Mouse (Mus musculus): Measurements from ENCODE around the gene Oaz2. TPM values are rescaled to one million over a fixed set of nuclear protein-coding genes. Genes with fewer than 3 reads are reported as not detected.
A peak's percentile ranks its signal among the peaks of the same experiment; 100 is the strongest.

Oaz2 gene
- polyA plus RNA-seq, 1 experiment from 2014 or later = 407 TPM

DNA sequence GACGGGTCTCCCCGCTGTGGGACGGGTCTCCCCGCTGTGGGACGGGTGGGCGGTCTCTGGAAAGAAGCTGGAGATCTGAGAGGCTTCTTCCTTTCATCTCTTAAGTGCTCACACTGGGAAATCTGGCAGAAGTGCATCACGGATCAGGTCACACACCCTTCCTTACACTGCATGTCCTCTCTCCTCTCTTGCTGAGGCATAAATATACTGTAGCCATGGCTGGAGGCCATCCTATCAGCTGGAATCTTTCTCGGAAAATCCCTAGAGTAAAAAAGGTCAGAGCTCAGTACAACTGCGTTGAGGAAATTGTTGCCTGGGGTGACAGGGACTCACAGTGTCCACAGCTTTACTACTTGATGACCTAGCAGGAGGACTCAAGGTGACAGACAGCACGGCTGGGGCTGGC, 53.4 kb downstream of the Oaz2 start:
- no peaks in the 10 kb centered on the region for H3K36me3 ChIP-seq (ENCODE audit: control insufficient read depth, insufficient read depth, low read length)
- no peak overlapping the region for H3K9ac ChIP-seq (ENCODE audit: low read depth, low read length)
- no peaks in the 10 kb centered on the region for H3K9me3 ChIP-seq (replicated peaks; ENCODE audit: control insufficient read depth, low read length, poor library complexity, severe bottlenecking)
- no peak overlapping the region for H3K4me3 ChIP-seq (ENCODE audit: low read depth, low read length)
- H3K4me1 ChIP-seq (ENCODE audit: control insufficient read depth, insufficient read depth, low read length) = peaks cover 45% of the 10 kb centered on the region
- no peaks in the 10 kb centered on the region for H3K27me3 ChIP-seq (ENCODE audit: control insufficient read depth, insufficient read depth, low read depth, low read length)
- no peak for ATAC-seq
- no peak overlapping the region for H3K27ac ChIP-seq (ENCODE audit: low read length)
- no peak overlapping the region for H3K4me2 ChIP-seq (ENCODE audit: low read length)
- 46% methylated on average over 10 of the region's 10 CpGs for WGBS

DNA sequence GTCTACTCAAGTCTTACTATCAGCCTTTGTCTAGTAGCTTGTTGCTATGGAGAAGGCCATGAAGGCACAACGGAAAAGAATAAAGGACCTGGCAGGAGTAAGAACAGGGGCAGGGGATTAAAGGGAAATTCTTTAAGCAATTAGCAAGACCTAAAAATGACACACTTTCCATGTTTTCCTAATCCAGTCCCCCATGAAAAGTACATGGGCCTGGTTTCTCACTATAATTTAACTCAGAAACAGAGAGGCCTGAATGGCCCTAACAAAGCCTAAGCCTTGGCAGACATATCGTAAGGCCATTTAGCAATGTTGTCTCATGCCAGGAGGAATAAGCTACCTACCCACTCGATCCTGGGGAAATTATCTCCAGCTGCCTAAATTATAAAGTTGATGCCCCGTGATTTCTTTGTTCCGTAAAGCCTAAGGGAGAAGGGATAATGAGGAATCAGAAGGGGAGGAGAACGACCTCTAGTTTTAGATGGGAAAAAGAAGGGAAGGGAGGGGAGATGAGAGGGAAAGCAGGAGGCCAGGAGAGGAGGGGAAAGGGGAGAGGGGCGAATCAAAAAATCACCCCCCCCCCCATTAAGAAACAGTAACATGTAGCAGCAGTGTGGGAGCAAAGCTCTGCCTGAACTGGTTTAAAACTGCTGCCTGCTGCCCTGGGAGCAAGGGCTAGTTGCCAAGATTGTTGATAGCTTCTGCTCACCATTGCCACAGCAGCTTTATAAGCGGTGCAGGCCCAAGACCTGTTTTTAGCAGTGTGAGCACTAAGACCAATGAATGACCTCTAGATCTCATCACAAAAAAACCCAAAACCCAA, 56.9 kb downstream of the Oaz2 start:
- peak; percentile 59 for ATAC-seq
- WGBS = 11% methylated on average over 8 of the region's 8 CpGs
- Histone ChIP-seq H3K4me1 (ENCODE audit: control insufficient read depth, insufficient read depth, low read length) (peaks cover 45% of the 10 kb centered on the region), H3K27ac (ENCODE audit: low read length) (peak overlapping the region; percentile 79), H3K9ac (ENCODE audit: low read depth, low read length) (peak overlapping the region; percentile 2; the same call in 1 of the 2 replicates), H3K4me3 (ENCODE audit: low read depth, low read length) (no peak overlapping the region), H3K9me3 (replicated peaks; ENCODE audit: control insufficient read depth, low read length, poor library complexity, severe bottlenecking) (no peaks in the 10 kb centered on the region), H3K27me3 (ENCODE audit: control insufficient read depth, insufficient read depth, low read depth, low read length) (no peaks in the 10 kb centered on the region), H3K36me3 (ENCODE audit: control insufficient read depth, insufficient read depth, low read length) (no peaks in the 10 kb centered on the region), H3K4me2 (ENCODE audit: low read length) (0 out of 2 replicates have a peak overlapping the region, but pooled peaks have one; percentile 17)

DNA sequence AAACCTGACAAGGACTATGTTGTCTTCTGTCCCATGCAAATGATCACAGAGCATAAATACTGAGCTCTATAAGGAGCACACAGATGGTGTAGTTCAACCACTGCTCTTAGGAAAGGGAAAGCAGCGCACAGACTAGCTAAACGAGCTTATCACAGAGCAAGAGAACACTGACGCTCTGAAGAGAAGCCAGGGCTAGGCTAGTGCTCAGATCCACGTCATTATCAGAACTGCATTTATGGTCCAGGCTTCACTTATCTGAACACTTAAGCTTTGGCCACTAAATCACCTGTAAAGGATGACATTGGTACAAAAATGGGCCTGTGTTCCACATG, 57.5 kb downstream of the Oaz2 start:
- Histone ChIP-seq H3K27ac (ENCODE audit: low read length) (peak overlapping the region; percentile 79), H3K36me3 (ENCODE audit: control insufficient read depth, insufficient read depth, low read length) (no peaks in the 10 kb centered on the region), H3K4me2 (ENCODE audit: low read length) (no peak overlapping the region), H3K4me3 (ENCODE audit: low read depth, low read length) (no peak overlapping the region), H3K9ac (ENCODE audit: low read depth, low read length) (no peak overlapping the region), H3K27me3 (ENCODE audit: control insufficient read depth, insufficient read depth, low read depth, low read length) (no peaks in the 10 kb centered on the region), H3K9me3 (replicated peaks; ENCODE audit: control insufficient read depth, low read length, poor library complexity, severe bottlenecking) (no peaks in the 10 kb centered on the region), H3K4me1 (ENCODE audit: control insufficient read depth, insufficient read depth, low read length) (peaks cover 45% of the 10 kb centered on the region)
- 0 out of 2 replicates have a peak, but pooled peaks have one; percentile 44 for ATAC-seq
- WGBS = 22% methylated on average over 4 of the region's 4 CpGs

DNA sequence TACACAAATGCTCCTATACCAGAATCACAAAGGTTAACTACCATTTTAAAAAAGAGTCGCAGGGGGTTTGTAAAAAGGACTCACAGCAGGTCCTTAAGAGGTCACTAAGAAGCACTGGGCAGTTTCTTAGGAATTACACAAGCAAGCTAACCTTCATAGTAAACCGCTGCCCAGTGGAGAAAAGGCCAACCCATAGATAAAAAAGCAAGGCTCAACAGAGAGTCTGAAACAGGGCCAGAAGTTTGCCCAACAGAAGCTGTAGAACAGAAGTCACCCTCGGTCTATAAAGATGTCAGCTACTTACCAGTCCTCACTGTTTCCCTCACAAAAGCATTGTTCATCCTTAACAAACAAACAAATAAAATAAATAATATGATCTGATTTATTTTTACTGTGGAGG, 58.6 kb downstream of the Oaz2 start:
- H3K27ac ChIP-seq (ENCODE audit: low read length) = no peak overlapping the region
- H3K4me2 ChIP-seq (ENCODE audit: low read length) = no peak overlapping the region
- no peaks in the 10 kb centered on the region for H3K36me3 ChIP-seq (ENCODE audit: control insufficient read depth, insufficient read depth, low read length)
- H3K4me1 ChIP-seq (ENCODE audit: control insufficient read depth, insufficient read depth, low read length) = peaks cover 41% of the 10 kb centered on the region
- WGBS = 78% methylated on average over 3 of the region's 3 CpGs
- no peaks in the 10 kb centered on the region for H3K27me3 ChIP-seq (ENCODE audit: control insufficient read depth, insufficient read depth, low read depth, low read length)
- no peak overlapping the region for H3K4me3 ChIP-seq (ENCODE audit: low read depth, low read length)
- no peaks in the 10 kb centered on the region for H3K9me3 ChIP-seq (replicated peaks; ENCODE audit: control insufficient read depth, low read length, poor library complexity, severe bottlenecking)
- no peak overlapping the region for H3K9ac ChIP-seq (ENCODE audit: low read depth, low read length)
- ATAC-seq = no peak

DNA sequence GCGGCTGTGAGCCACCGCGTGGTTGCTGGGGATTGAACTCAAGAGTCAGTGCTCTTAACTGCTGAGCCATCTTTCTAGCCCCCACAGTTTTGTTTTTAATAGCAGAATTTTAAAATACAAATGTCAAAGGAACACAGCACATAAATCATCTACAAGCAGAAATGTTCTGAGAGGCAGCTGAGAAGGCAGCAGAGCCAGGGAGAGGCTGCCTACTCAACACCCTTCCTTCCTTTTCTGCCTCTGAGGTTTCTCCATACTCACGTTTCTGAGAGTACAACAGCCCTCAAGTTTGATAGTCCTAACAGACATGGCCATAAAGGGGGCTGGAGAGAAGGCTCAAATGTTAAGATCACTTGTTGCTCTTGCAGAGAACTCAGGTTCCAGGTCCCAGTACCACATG, 59.7 kb downstream of the Oaz2 start:
- Histone ChIP-seq H3K4me2 (ENCODE audit: low read length) (no peak overlapping the region), H3K4me1 (ENCODE audit: control insufficient read depth, insufficient read depth, low read length) (peaks cover 32% of the 10 kb centered on the region), H3K9ac (ENCODE audit: low read depth, low read length) (no peak overlapping the region), H3K27me3 (ENCODE audit: control insufficient read depth, insufficient read depth, low read depth, low read length) (no peaks in the 10 kb centered on the region), H3K27ac (ENCODE audit: low read length) (no peak overlapping the region), H3K36me3 (ENCODE audit: control insufficient read depth, insufficient read depth, low read length) (no peaks in the 10 kb centered on the region), H3K4me3 (ENCODE audit: low read depth, low read length) (no peak overlapping the region), H3K9me3 (replicated peaks; ENCODE audit: control insufficient read depth, low read length, poor library complexity, severe bottlenecking) (no peaks in the 10 kb centered on the region)
- ATAC-seq = no peak
- WGBS = 96% methylated on average over 4 of the region's 4 CpGs

DNA sequence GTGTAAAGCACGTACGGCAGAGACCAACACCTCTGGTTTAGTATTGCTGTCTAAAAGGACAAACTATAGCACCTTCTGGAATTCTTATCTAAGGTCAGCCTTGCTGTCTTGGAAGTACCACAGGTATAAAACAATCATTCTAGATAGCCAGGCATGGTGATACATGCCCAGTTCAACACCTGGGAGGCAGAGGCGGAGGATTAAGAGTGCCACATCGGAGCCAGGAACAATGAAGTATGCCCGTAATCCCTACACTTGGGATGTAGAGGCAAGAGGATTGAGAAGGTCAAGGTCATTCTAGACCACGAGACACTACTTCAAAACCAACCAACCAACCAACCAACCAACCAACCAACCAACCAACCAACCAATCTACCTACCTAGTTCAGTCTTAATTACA, 60.8 kb downstream of the Oaz2 start:
- H3K27me3 ChIP-seq (ENCODE audit: control insufficient read depth, insufficient read depth, low read depth, low read length) = no peaks in the 10 kb centered on the region
- H3K27ac ChIP-seq (ENCODE audit: low read length) = no peak overlapping the region
- no peak overlapping the region for H3K4me2 ChIP-seq (ENCODE audit: low read length)
- no peak for ATAC-seq
- 95% methylated on average over 6 of the region's 6 CpGs for WGBS
- H3K9me3 ChIP-seq (replicated peaks; ENCODE audit: control insufficient read depth, low read length, poor library complexity, severe bottlenecking) = no peaks in the 10 kb centered on the region
- H3K4me1 ChIP-seq (ENCODE audit: control insufficient read depth, insufficient read depth, low read length) = peaks cover 26% of the 10 kb centered on the region
- H3K36me3 ChIP-seq (ENCODE audit: control insufficient read depth, insufficient read depth, low read length) = no peaks in the 10 kb centered on the region
- H3K9ac ChIP-seq (ENCODE audit: low read depth, low read length) = no peak overlapping the region
- no peak overlapping the region for H3K4me3 ChIP-seq (ENCODE audit: low read depth, low read length)

DNA sequence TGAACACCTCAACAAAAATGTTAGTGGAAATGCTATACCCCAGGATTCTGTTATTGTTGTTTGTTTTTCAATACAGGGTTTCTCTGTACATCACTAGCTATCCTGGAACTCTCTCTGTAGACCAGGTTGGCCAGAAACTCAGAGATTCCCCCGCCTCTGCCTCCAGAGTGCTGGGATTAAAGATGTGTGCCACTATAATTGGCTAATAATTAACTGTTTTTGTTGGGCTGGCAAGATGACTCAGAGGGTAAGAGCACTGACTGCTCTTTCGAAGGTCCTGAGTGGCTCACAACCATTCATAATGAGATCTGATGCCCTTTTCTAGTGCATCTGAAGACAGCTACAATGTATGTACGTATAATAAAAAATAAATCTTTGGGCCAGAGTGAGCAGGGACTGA, 67.1 kb downstream of the Oaz2 start:
- Histone ChIP-seq H3K4me3 (ENCODE audit: low read depth, low read length) (no peak overlapping the region), H3K9ac (ENCODE audit: low read depth, low read length) (no peak overlapping the region), H3K27me3 (ENCODE audit: control insufficient read depth, insufficient read depth, low read depth, low read length) (no peaks in the 10 kb centered on the region), H3K4me2 (ENCODE audit: low read length) (no peak overlapping the region), H3K9me3 (replicated peaks; ENCODE audit: control insufficient read depth, low read length, poor library complexity, severe bottlenecking) (no peaks in the 10 kb centered on the region), H3K4me1 (ENCODE audit: control insufficient read depth, insufficient read depth, low read length) (no peaks in the 10 kb centered on the region), H3K36me3 (ENCODE audit: control insufficient read depth, insufficient read depth, low read length) (no peaks in the 10 kb centered on the region), H3K27ac (ENCODE audit: low read length) (no peak overlapping the region)
- 92% methylated on average over 3 of the region's 3 CpGs for WGBS
- no peak for ATAC-seq

Other genes with a start within 250 kb of the Oaz2 start
- gene Slc51b, start 245.0 kb upstream of the Oaz2 start, polyA plus RNA-seq (2015; fragmentation: Nextera tagmentation; extraction: Ambion mirVana) = not detected in 2 replicates
- gene Mtfmt, start 232.2 kb upstream of the Oaz2 start, polyA plus RNA-seq (2015; fragmentation: Nextera tagmentation; extraction: Ambion mirVana) = 23.2 and 25.0 TPM in 2 replicates
- 111 and 126 TPM in 2 replicates for gene Spg21, start 207.1 kb upstream of the Oaz2 start, polyA plus RNA-seq (2015; fragmentation: Nextera tagmentation; extraction: Ambion mirVana)
- 1.1 and 1.8 TPM in 2 replicates for gene Ankdd1a, start 147.8 kb upstream of the Oaz2 start, polyA plus RNA-seq (2015; fragmentation: Nextera tagmentation; extraction: Ambion mirVana)
- gene Plekho2, start 88.0 kb upstream of the Oaz2 start, polyA plus RNA-seq (2015; fragmentation: Nextera tagmentation; extraction: Ambion mirVana) = 3.1 and 3.8 TPM in 2 replicates
- gene Pif1, start 80.8 kb upstream of the Oaz2 start, polyA plus RNA-seq (2015; fragmentation: Nextera tagmentation; extraction: Ambion mirVana) = 2.0 and 2.1 TPM in 2 replicates
- gene Rbpms2, start 38.4 kb upstream of the Oaz2 start, polyA plus RNA-seq (2015; fragmentation: Nextera tagmentation; extraction: Ambion mirVana) = 2.9 TPM in 2 replicates
- 6.6 and 6.8 TPM in 2 replicates for gene Zfp609, start 159.6 kb downstream of the Oaz2 start, polyA plus RNA-seq (2015; fragmentation: Nextera tagmentation; extraction: Ambion mirVana)
- gene Pclaf, start 222.2 kb downstream of the Oaz2 start, polyA plus RNA-seq (2015; fragmentation: Nextera tagmentation; extraction: Ambion mirVana) = 13.7 and 17.6 TPM in 2 replicates
- 33.8 and 35.8 TPM in 2 replicates for gene Trip4, start 240.8 kb downstream of the Oaz2 start, polyA plus RNA-seq (2015; fragmentation: Nextera tagmentation; extraction: Ambion mirVana)
- 23.1 and 26.6 TPM in 2 replicates for gene Csnk1g1, start 240.9 kb downstream of the Oaz2 start, polyA plus RNA-seq (2015; fragmentation: Nextera tagmentation; extraction: Ambion mirVana)

Measured in midbrain, embryonic 16.5 days (tissue).